Mouse (Mus musculus) ES-E14 (cell line): ENCODE data around the gene Pard6b. TPM values are rescaled to one million over a fixed set of nuclear protein-coding genes. Genes with fewer than 3 reads are reported as not detected.
A peak's percentile ranks its signal among the peaks of the same experiment; 100 is the strongest.

ENCODE experiments used
- DNase-seq: peaks from one replicate; pipeline ENCODE4 v3.0.0-alpha.2; 2013; ENCODE audit warnings: low read depth, low spot score
- H3K27ac ChIP-seq: 2 replicates; pipeline ENCODE4 v1.5.1; 2012; ENCODE audit warnings: low read depth, mild to moderate bottlenecking, low read length, moderate library complexity, mixed read lengths; ENCODE audit not compliant: poor library complexity, insufficient read depth, severe bottlenecking
- H3K36me3 ChIP-seq: 2 replicates; pipeline ENCODE4 v1.6.1; 2012; ENCODE audit warnings: mild to moderate bottlenecking, low read length, moderate library complexity, mixed read lengths; ENCODE audit not compliant: control insufficient read depth, poor library complexity, insufficient read depth, severe bottlenecking
- H3K4me1 ChIP-seq, 2 experiments: fragments of 150-350 bp in 1 of 2; sonication (generic) in 1 of 2; 2 replicates each; pipeline ENCODE4 v1.6.1; 2012; ENCODE audit warnings: low read length in 2 of 2, mild to moderate bottlenecking in 1 of 2, mixed read lengths in 1 of 2; ENCODE audit not compliant: control insufficient read depth in 2 of 2, insufficient read depth in 2 of 2, poor library complexity in 1 of 2
- H3K4me3 ChIP-seq, 2 experiments: fragments of 150-350 bp in 1 of 2; sonication (generic) in 1 of 2; 2 replicates each; pipeline ENCODE4 v1.5.1; 2012; ENCODE audit warnings: low read length in 2 of 2, low read depth in 1 of 2, mild to moderate bottlenecking in 1 of 2, mixed read lengths in 1 of 2; ENCODE audit not compliant: insufficient read depth in 1 of 2, poor library complexity in 1 of 2, severe bottlenecking in 1 of 2
- H3K9ac ChIP-seq: 2 replicates; pipeline ENCODE4 v1.6.1; 2012; ENCODE audit warnings: low read depth, mild to moderate bottlenecking, low read length, mixed read lengths; ENCODE audit not compliant: poor library complexity, insufficient read depth, severe bottlenecking
- H3K9me3 ChIP-seq: fragments of 150-350 bp; sonication (generic); 2 replicates; pipeline ENCODE4 v1.6.1; 2012; ENCODE audit warnings: low read depth, mild to moderate bottlenecking, low read length; ENCODE audit not compliant: control insufficient read depth, insufficient read depth
- CHD2 ChIP-seq: IDR thresholded peaks from 2 replicates; pipeline ENCODE4 v1.6.1; 2014; ENCODE audit warnings: mild to moderate bottlenecking, low read depth, low read length, inconsistent platforms
- HCFC1 ChIP-seq: IDR thresholded peaks from 2 replicates; pipeline ENCODE4 v1.6.1; 2012; ENCODE audit warnings: low read length, inconsistent platforms, borderline replicate concordance; ENCODE audit not compliant: insufficient read depth
- MAFK ChIP-seq: IDR thresholded peaks from 2 replicates; pipeline ENCODE4 v1.6.1; 2014; ENCODE audit warnings: mild to moderate bottlenecking, low read depth, low read length, inconsistent platforms; ENCODE audit not compliant: insufficient read depth
- ZC3H11A ChIP-seq: IDR thresholded peaks from 2 replicates; pipeline ENCODE4 v1.6.1; 2012; ENCODE audit warnings: low read depth, mild to moderate bottlenecking, inconsistent platforms, low read length, borderline replicate concordance
- ZNF384 ChIP-seq: IDR thresholded peaks from 2 replicates; pipeline ENCODE4 v1.6.1; 2012; ENCODE audit warnings: low read depth, low read length, inconsistent platforms
- in situ Hi-C, 2 experiments: fragments of 600-800 bp; cut with MboI; formaldehyde crosslinking; loops; one replicate each; pipeline ENCODE4 v1.15.1; 2025; ENCODE audit warnings: low sequenced_read_pairs in 2 of 2, inconsistent platforms in 1 of 2; ENCODE audit not compliant: unreplicated experiment in 2 of 2
- total RNA-seq: library from RNA; depleted of rRNA; stranded (reverse); fragments of 300-350 nt; gene quantifications from 2 replicates; pipeline ENCODE4 v1.2.3, GENCODE M21; 2012

Pard6b gene
- total RNA-seq, 1 experiment, result 15.3 TPM

DNA sequence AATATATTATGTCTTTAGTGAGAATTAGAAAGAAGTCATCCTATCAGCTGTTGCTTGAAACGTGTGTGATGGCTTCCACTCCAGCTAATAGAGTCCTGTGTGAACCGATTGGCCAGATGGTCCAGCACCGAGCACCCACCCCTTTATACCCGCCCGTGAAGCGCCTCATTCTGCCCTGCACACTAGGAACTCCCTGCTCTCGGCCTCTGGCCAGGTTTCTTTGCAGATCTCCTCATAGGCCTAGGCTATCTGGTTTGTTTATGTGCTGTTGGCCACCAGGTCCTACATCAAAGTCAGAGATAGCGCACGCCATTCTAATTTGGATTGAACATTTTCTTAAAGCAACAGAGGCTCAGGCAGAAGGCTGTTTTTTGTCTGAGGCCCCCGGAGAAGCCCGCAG, 10.8 kb downstream of the Pard6b start:
- DNase-seq, result no peak
- no peak overlapping the region for H3K9ac ChIP-seq
- H3K27ac ChIP-seq, result no peak overlapping the region
- in situ Hi-C loops, result no loop called here
- H3K9me3 ChIP-seq, result no peaks in the 10 kb centered on the region
- TF ChIP-seq ZNF384, result no peak
- H3K4me1 ChIP-seq, result peaks cover 0 to 4% of the 10 kb centered on the region in 2 experiments; a peak in 1 of 4 replicates
- no peak overlapping the region for H3K4me3 ChIP-seq
- H3K36me3 ChIP-seq, result peaks cover 43% of the 10 kb centered on the region; the same call in 1 of the 2 replicates

DNA sequence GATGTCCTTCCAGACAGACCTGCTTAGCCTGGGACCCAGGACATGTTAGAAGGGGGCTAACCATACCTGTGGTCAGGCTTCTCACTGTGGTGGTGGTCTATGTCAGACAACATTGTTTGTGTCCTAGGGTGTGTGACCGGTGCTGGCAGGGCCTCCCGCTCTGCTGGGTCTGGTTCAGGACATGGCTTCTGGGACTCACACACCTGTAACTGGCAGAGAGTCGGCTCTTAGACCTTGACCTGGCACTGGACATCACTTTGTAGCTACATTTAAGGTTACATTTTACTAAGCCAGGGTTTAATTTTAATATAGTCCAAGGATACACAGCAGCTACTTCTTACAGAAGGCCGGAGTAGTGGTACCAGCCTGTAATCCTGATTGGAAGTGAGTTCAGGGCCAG, 12.3 kb downstream of the Pard6b start:
- Histone ChIP-seq H3K4me3 (no peak overlapping the region), H3K4me1 (peaks cover 0 to 5% of the 10 kb centered on the region in 2 experiments; a peak in 1 of 4 replicates), H3K9me3 (no peaks in the 10 kb centered on the region), H3K9ac (no peak overlapping the region), H3K27ac (no peak overlapping the region), H3K36me3 (peaks cover 40% of the 10 kb centered on the region; the same call in 1 of the 2 replicates)
- in situ Hi-C loops, result no loop called here
- TF ChIP-seq CHD2 (no peak), ZC3H11A (no peak), ZNF384 (no peak), MAFK (no peak), HCFC1 (no peak)
- DNase-seq, result no peak

DNA sequence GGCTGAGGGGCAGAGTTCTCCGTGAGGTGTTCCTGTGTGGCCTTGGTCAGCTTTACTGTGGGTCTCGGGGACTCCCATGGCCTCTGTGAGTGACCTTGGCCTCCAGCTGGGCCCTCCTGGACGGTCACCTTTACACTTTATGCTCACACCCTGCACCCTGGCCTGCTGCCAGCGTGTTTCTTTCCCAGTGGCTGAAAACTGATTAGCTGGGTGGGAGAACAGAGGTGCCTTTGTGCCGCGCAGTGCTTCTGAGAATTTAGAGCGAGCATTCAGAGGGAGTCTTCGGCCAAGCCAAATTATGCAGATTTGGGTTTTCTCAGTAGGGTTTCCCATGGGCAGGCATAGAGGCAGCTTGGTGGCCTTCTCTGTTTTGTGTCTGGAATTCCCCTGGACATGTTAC, 14.3 kb downstream of the Pard6b start:
- H3K9me3 ChIP-seq, result no peaks in the 10 kb centered on the region
- no peak for DNase-seq
- peaks cover 0 to 9% of the 10 kb centered on the region in 2 experiments; a peak in 1 of 4 replicates for H3K4me1 ChIP-seq
- no peak overlapping the region for H3K9ac ChIP-seq
- in situ Hi-C loops, result no loop called here
- peaks cover 45% of the 10 kb centered on the region for H3K36me3 ChIP-seq
- H3K27ac ChIP-seq, result no peak overlapping the region
- TF ChIP-seq MAFK (no peak), ZNF384 (no peak), ZC3H11A (no peak), CHD2 (no peak), HCFC1 (no peak)
- H3K4me3 ChIP-seq, result no peak overlapping the region

DNA sequence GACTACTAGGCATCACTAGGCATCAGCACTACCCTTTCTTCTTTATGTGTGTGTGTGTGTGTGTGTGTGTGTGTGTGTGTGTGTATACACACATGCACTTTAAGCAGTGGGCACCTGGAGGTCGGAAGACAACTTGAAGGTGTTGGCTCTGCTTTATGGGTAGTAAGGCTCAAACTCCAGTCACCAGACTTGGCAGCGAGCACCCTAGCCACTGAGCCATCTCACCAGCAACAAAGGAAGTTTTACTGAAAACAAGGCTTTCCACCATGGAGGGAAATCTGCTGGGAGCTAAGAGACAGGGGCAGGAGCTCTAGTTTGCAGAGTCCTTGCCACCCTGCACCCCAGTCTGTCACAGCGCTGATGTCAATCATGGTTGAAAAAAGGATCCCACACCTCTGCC, 15.7 kb downstream of the Pard6b start:
- no peak overlapping the region for H3K9ac ChIP-seq
- no peak overlapping the region for H3K27ac ChIP-seq
- peaks cover 42% of the 10 kb centered on the region for H3K36me3 ChIP-seq
- peaks cover 0 to 9% of the 10 kb centered on the region in 2 experiments; a peak in 1 of 4 replicates for H3K4me1 ChIP-seq
- DNase-seq, result no peak
- in situ Hi-C loops, result no loop called here
- H3K4me3 ChIP-seq, result no peak overlapping the region
- no peak for TF ChIP-seq CHD2
- TF ChIP-seq ZNF384, result no peak
- no peak for TF ChIP-seq HCFC1
- TF ChIP-seq MAFK, result no peak
- no peaks in the 10 kb centered on the region for H3K9me3 ChIP-seq

DNA sequence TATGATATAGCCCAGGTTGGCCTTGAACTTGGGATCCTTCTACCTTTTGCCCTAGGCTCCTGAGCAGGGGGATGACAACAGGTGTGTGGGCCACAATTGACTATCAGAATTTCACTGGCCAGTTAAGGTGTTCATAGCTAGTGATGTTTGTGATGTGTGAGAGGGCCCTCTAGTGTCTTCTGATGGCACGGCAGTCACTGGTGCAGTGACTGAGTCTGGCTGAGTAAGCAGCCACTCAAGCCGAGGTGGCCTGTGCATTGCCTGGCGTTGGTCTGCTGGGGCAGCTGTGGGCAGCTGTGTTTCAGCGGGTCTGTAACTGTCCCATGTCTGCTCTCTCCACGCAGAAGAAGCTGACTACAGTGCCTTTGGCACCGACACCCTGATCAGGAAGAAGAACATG, 17.2 kb downstream of the Pard6b start:
- Histone ChIP-seq H3K36me3 (peaks cover 30% of the 10 kb centered on the region), H3K4me1 (peaks cover 0 to 6% of the 10 kb centered on the region in 2 experiments; a peak in 1 of 4 replicates), H3K4me3 (peak overlapping the region; percentile 24 to 37; a peak in 3 of 4 replicates), H3K27ac (no peak overlapping the region), H3K9me3 (no peaks in the 10 kb centered on the region), H3K9ac (no peak overlapping the region)
- in situ Hi-C loops, result no loop called here
- TF ChIP-seq MAFK, result 0 out of 2 replicates have a peak, but pooled peaks have one; percentile 17
- TF ChIP-seq ZC3H11A, result 0 out of 2 replicates have a peak, but pooled peaks have one; percentile 23
- TF ChIP-seq ZNF384, result no peak
- TF ChIP-seq HCFC1, result no peak
- no peak for TF ChIP-seq CHD2
- DNase-seq, result no peak
